Mouse (Mus musculus) bone marrow, adult 2 months (tissue): ENCODE measurements at regions not wholly inside any gene's neighbourhood (a gene's known extent, or its start where the extent isn't known, plus 50 kb on each side); places are given as distances from the start of the nearest gene placed in this dataset.
A peak's percentile ranks its signal among the peaks of the same experiment; 100 is the strongest.

Experiments
- H3K27ac ChIP-seq: fragments of 200-500 bp; 2 replicates; pipeline ENCODE4 v1.5.1; 2012; ENCODE audit warnings: low read depth, mild to moderate bottlenecking, control low read depth, inconsistent platforms, low read length; ENCODE audit not compliant: control insufficient read depth, poor library complexity, insufficient read depth
- H3K4me1 ChIP-seq: fragments of 200-500 bp; 2 replicates; pipeline ENCODE4 v1.6.1; 2011; ENCODE audit warnings: low read length; ENCODE audit not compliant: control insufficient read depth, insufficient read depth
- H3K4me3 ChIP-seq: fragments of 200-500 bp; replicated peaks from 2 replicates; pipeline ENCODE3; 2011; ENCODE audit warnings: mild to moderate bottlenecking, low read depth, low read length, control low read depth; ENCODE audit not compliant: control insufficient read depth
- CTCF ChIP-seq: fragments of 200-500 bp; IDR thresholded peaks from 2 replicates; pipeline ENCODE4 v1.5.1; 2011; ENCODE audit warnings: low read length, control low read depth; ENCODE audit not compliant: control insufficient read depth, insufficient read depth
- POLR2A ChIP-seq: fragments of 200-500 bp; IDR thresholded peaks from 2 replicates; pipeline ENCODE4 v1.6.1; 2011; ENCODE audit warnings: low read depth, mild to moderate bottlenecking, control low read depth, low read length, borderline replicate concordance; ENCODE audit not compliant: control insufficient read depth
- WGBS: fragments of 180-500 bp; shearing (Covaris S2); methylation state at CpG from one replicate; pipeline ENCODE4 v1.1.7; 2018; 5-methylcytosine and 5-hydroxymethylcytosine counted together

GRCm38 (mm10) chr17:3273108-3274091, 53.0 kb upstream of the Tiam2 start:
- Histone ChIP-seq H3K27ac (no peak overlapping the region), H3K4me3 (no peak overlapping the region), H3K4me1 (no peaks in the 10 kb centered on the region)
- 38% methylated on average over 22 of the region's 22 CpGs for WGBS
- TF ChIP-seq CTCF (peak; percentile 64), POLR2A (no peak)

GRCm38 (mm10) chr17:3274449-3275285, 51.7 kb upstream of the Tiam2 start:
- TF ChIP-seq CTCF (no peak), POLR2A (no peak)
- H3K4me1 ChIP-seq: no peaks in the 10 kb centered on the region
- WGBS: 84% methylated on average over 14 of the region's 14 CpGs
- H3K4me3 ChIP-seq: no peak overlapping the region
- H3K27ac ChIP-seq: no peak overlapping the region
